Mouse (Mus musculus): ENCODE measurements at regions not wholly inside any gene's neighbourhood (a gene's known extent, or its start where the extent isn't known, plus 50 kb on each side); places are given as distances from the start of the nearest gene placed in this dataset.

DNA sequence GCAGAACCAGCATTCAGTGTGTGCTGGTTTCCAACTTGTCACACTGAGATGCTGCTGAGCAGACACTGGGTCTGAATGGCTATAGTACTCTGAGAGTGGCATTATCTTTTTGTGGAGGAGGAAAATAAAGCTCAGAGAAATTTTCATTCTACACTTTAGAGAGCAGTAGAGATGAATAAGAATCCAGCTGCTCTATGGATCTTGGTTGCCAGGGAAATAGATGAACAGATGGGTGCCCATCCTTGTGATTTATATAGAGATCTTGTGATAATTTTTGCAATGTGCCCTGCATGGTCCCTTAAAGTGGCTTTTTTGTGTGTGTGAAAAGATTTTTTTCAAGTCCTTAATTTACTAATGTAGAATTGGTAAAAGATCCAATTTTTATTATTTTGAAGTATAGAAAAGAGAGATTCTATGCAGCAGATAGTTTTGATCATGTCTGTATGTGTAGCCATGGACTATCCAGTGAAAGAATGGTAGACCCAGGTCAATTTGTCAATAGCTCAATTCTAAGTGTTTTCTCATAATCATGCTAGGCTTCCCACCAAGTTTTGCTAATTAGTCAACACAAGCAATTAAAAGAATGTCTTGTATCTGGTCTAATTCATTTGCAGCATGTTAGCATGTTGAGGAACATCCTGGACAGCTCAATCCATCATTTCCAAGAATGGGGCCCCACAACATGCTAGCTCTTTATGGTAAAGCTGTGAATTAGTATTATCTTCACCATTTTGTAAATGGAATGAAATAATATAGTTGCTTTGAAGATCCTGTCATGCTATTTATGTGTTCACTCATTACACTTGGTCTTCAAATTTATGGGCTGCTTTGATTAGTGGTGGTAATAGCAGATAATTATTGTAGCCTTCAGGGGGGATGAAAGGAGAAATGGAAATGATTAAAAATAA, 184.7 kb downstream of the Snx13 start:
- Histone ChIP-seq H3K4me2 (ENCODE audit: low read depth) (no peak overlapping the region), H3K36me3 (replicated peaks; ENCODE audit: control insufficient read depth, insufficient read depth, low read depth) (no peaks in the 10 kb centered on the region), H3K9me3 (ENCODE audit: control insufficient read depth, low read length) (no peaks in the 10 kb centered on the region), H3K4me1 (replicated peaks; ENCODE audit: control insufficient read depth in 2 of 2, insufficient read depth in 2 of 2, low read length in 1 of 2) (no peaks in the 10 kb centered on the region), H3K4me3 (ENCODE audit: insufficient read depth in 1 of 2, low read depth in 2 of 2, low read length in 2 of 2) (no peak overlapping the region), H3K27me3 (ENCODE audit: control insufficient read depth, insufficient read depth, low read length) (no peaks in the 10 kb centered on the region), H3K9ac (replicated peaks) (no peak overlapping the region), H3K27ac (no peak overlapping the region)
- DNase-seq (ENCODE audit: low read depth in 3 of 3, low spot score in 3 of 3), result no peak
- no peak for TF ChIP-seq CTCF (IDR thresholded peaks at IDR 0.05; ENCODE audit: low read depth)
- no peak for TF ChIP-seq EP300 (IDR thresholded peaks at IDR 0.05; ENCODE audit: low read depth)
- no peak for ATAC-seq (ENCODE audit: insufficient read depth)

DNA sequence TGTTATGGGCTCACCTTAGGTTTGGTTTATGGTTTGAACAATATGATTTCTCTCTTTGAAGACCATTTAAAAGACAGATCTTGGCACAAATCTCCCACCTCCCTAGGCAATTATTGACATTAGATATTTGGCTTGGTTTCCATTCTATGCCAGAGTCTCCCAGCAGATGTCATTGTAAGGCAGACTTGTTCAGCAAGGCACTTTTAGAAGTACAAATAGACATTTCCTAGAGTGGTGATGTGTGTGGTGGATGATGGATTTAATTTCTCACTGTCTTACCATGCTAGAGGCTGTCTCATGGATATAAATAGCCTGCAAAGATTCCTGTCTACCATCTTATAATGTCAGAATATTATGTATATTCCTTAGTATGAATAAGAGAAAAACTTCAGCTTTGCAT, 173.4 kb downstream of the Snx13 start:
- Histone ChIP-seq H3K4me3 (ENCODE audit: insufficient read depth in 1 of 2, low read depth in 2 of 2, low read length in 2 of 2) (no peak overlapping the region), H3K27ac (no peak overlapping the region), H3K9me3 (ENCODE audit: control insufficient read depth, low read length) (no peaks in the 10 kb centered on the region), H3K4me1 (replicated peaks; ENCODE audit: control insufficient read depth in 2 of 2, insufficient read depth in 2 of 2, low read length in 1 of 2) (no peaks in the 10 kb centered on the region), H3K4me2 (ENCODE audit: low read depth) (no peak overlapping the region), H3K9ac (replicated peaks) (no peak overlapping the region), H3K27me3 (ENCODE audit: control insufficient read depth, insufficient read depth, low read length) (no peaks in the 10 kb centered on the region), H3K36me3 (replicated peaks; ENCODE audit: control insufficient read depth, insufficient read depth, low read depth) (no peaks in the 10 kb centered on the region)
- no peak for DNase-seq (ENCODE audit: low read depth in 3 of 3, low spot score in 3 of 3)
- TF ChIP-seq EP300 (IDR thresholded peaks at IDR 0.05; ENCODE audit: low read depth) (no peak), CTCF (IDR thresholded peaks at IDR 0.05; ENCODE audit: low read depth) (no peak)
- no peak for ATAC-seq (ENCODE audit: insufficient read depth)

DNA sequence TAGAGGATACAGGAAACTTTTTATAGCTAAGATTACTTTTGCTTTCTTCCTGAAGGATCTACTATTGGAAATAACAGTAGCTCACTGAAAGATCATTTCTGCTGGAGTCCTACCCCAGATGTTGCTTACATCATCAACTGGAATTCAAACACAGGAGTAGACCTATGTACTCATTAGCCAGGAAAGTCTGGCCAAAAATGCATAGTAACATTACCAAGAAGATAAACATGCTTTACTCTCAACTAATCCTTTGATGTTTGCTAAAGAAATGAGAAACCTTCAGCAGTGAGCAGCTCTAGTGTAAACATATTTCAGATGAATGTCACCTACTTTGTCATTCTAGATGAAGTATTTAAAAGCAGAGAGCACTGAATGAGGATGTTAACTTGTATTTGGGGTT, 173.0 kb downstream of the Snx13 start:
- TF ChIP-seq CTCF (IDR thresholded peaks at IDR 0.05; ENCODE audit: low read depth) (no peak), EP300 (IDR thresholded peaks at IDR 0.05; ENCODE audit: low read depth) (no peak)
- no peak for DNase-seq (ENCODE audit: low read depth in 3 of 3, low spot score in 3 of 3)
- no peaks in the 10 kb centered on the region for H3K27me3 ChIP-seq (ENCODE audit: control insufficient read depth, insufficient read depth, low read length)
- no peaks in the 10 kb centered on the region for H3K36me3 ChIP-seq (replicated peaks; ENCODE audit: control insufficient read depth, insufficient read depth, low read depth)
- no peaks in the 10 kb centered on the region for H3K9me3 ChIP-seq (ENCODE audit: control insufficient read depth, low read length)
- no peak overlapping the region for H3K9ac ChIP-seq (replicated peaks)
- no peak overlapping the region for H3K4me3 ChIP-seq (ENCODE audit: insufficient read depth in 1 of 2, low read depth in 2 of 2, low read length in 2 of 2)
- ATAC-seq (ENCODE audit: insufficient read depth), result no peak
- H3K4me2 ChIP-seq (ENCODE audit: low read depth), result no peak overlapping the region
- H3K4me1 ChIP-seq (replicated peaks; ENCODE audit: control insufficient read depth in 2 of 2, insufficient read depth in 2 of 2, low read length in 1 of 2), result no peaks in the 10 kb centered on the region
- no peak overlapping the region for H3K27ac ChIP-seq

DNA sequence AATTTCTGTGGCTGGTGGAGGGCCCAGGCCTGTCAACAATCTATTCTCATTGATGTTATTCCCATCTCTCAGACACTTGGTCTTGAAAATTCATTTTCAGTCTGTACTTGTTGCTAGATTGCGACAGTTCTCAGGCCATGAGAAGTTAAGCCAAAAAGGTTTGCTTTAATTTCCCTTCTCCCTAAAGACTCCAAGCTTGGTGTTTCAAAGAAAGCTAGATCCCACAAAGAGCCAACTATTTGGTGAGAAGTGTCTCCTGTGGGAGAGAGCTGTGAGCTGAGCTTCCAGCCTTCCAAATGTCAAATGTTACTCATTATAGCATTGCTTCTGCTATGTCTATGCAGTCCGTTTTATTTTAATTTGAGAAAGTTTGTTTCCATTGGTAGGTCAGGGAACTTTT, 169.7 kb downstream of the Snx13 start:
- WGBS (ENCODE audit: insufficient replicate concordance), result 40% methylated on average over 2 of the region's 2 CpGs
- Histone ChIP-seq H3K9ac (replicated peaks) (no peak overlapping the region), H3K4me2 (ENCODE audit: low read depth) (no peak overlapping the region), H3K27me3 (ENCODE audit: control insufficient read depth, insufficient read depth, low read length) (no peaks in the 10 kb centered on the region), H3K27ac (no peak overlapping the region), H3K9me3 (ENCODE audit: control insufficient read depth, low read length) (no peaks in the 10 kb centered on the region), H3K4me1 (replicated peaks; ENCODE audit: control insufficient read depth in 2 of 2, insufficient read depth in 2 of 2, low read length in 1 of 2) (no peaks in the 10 kb centered on the region), H3K4me3 (ENCODE audit: insufficient read depth in 1 of 2, low read depth in 2 of 2, low read length in 2 of 2) (no peak overlapping the region), H3K36me3 (replicated peaks; ENCODE audit: control insufficient read depth, insufficient read depth, low read depth) (no peaks in the 10 kb centered on the region)
- TF ChIP-seq EP300 (IDR thresholded peaks at IDR 0.05; ENCODE audit: low read depth), result no peak
- DNase-seq (ENCODE audit: low read depth in 3 of 3, low spot score in 3 of 3), result no peak
- no peak for ATAC-seq (ENCODE audit: insufficient read depth)

DNA sequence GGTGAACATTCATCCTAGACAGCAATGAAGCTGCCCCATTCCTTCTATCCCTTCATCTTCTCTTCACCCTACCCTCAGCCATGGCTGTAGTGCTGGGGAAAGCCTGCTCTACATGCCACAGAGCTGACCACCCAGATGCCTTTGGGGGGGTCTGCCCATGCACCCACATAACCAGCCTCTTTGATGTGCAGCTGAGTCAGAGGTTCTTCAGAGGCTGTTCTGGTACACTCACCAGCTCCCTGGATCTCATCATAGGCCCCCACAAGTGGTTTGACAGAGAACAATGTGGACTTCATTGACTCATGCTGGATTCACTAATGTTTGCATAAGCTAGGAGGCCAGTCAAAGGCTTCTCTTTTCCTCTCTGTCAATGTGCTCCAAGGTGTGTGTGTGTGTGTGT, 162.4 kb downstream of the Snx13 start:
- H3K9me3 ChIP-seq (ENCODE audit: control insufficient read depth, low read length), result no peaks in the 10 kb centered on the region
- ATAC-seq (ENCODE audit: insufficient read depth) (no peak), DNase-seq (ENCODE audit: low read depth in 3 of 3, low spot score in 3 of 3) (no peak)
- no peak overlapping the region for H3K27ac ChIP-seq
- H3K27me3 ChIP-seq (ENCODE audit: control insufficient read depth, insufficient read depth, low read length), result no peaks in the 10 kb centered on the region
- no peak overlapping the region for H3K9ac ChIP-seq (replicated peaks)
- no peak overlapping the region for H3K4me3 ChIP-seq (ENCODE audit: insufficient read depth in 1 of 2, low read depth in 2 of 2, low read length in 2 of 2)
- no peak overlapping the region for H3K4me2 ChIP-seq (ENCODE audit: low read depth)
- H3K36me3 ChIP-seq (replicated peaks; ENCODE audit: control insufficient read depth, insufficient read depth, low read depth), result no peaks in the 10 kb centered on the region
- H3K4me1 ChIP-seq (replicated peaks; ENCODE audit: control insufficient read depth in 2 of 2, insufficient read depth in 2 of 2, low read length in 1 of 2), result no peaks in the 10 kb centered on the region
- TF ChIP-seq EP300 (IDR thresholded peaks at IDR 0.05; ENCODE audit: low read depth), result no peak
- TF ChIP-seq CTCF (IDR thresholded peaks at IDR 0.05; ENCODE audit: low read depth), result no peak
